18 mouse cellular contexts compared by ENCODE assay signal in the genomic region with DNA sequence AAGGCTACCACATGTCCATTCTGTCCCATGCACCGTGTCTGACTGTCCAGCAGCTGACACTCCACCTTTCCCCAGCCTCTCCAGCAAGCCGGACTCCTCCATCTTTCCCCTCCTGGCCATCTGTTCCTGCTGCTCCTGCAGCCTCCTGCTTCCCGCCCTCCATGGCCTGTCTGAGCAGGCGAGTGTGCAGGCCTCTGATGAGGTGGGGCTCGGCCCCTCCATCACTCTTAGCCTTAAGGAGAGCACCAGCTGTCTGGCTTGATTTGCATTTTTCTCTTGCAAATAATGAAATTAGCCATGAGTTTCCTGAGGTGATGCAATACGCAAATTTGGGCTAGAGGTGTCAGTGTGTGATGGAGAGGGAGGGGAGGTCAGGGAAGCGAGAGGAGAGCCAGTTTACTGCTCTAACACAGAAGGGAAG. TPM values are rescaled to one million over a fixed set of nuclear protein-coding genes. Genes with fewer than 3 reads are reported as not detected.
A peak's percentile ranks its signal among the peaks of the same experiment; 100 is the strongest.
DNase-seq lines count a peak whose midpoint lies in the region; ATAC-seq and TF ChIP-seq lines count a peak whose summit lies in the region.
"Had no signal": no experiment of that assay in that cellular context is flagged by ENCODE, and none has a peak within 500 bp of the region (broad histone marks: within the 10 kb centered on the region; RNA-seq: fewer than 3 reads in every experiment).

No protein-coding gene starts in this region.

- no peak for TF ChIP-seq CTCF in forebrain, postnatal 0 days (IDR thresholded peaks at IDR 0.05; ENCODE audit: low read depth)

- no peaks in the 10 kb centered on the region for H3K27me3 ChIP-seq in forebrain, embryonic 10.5 days (ENCODE audit: poor library complexity, severe bottlenecking)
- H3K27me3 ChIP-seq in forebrain, postnatal 0 days (ENCODE audit: insufficient read depth, low read length): no peaks in the 10 kb centered on the region
- no peaks in the 10 kb centered on the region for H3K27me3 ChIP-seq in neural tube, embryonic 12.5 days (replicated peaks)
- no peaks in the 10 kb centered on the region for H3K27me3 ChIP-seq in neural tube, embryonic 15.5 days (replicated peaks)
- no peaks in the 10 kb centered on the region for H3K27me3 ChIP-seq in forebrain, embryonic 14.5 days (replicated peaks; ENCODE audit: control insufficient read depth, insufficient read depth, low read length)
- H3K27me3 ChIP-seq: heart, embryonic 12.5 days; limb, embryonic 13.5 days had no signal

- 0 out of 2 replicates have a peak, but pooled peaks cover 5% of the 10 kb centered on the region for H3K4me1 ChIP-seq in forebrain, embryonic 10.5 days
- H3K4me1 ChIP-seq in forebrain, postnatal 0 days (ENCODE audit: insufficient read depth): no peaks in the 10 kb centered on the region
- H3K4me1 ChIP-seq in neural tube, embryonic 12.5 days: no peaks in the 10 kb centered on the region
- 0 out of 2 replicates have a peak, but pooled peaks cover 2% of the 10 kb centered on the region for H3K4me1 ChIP-seq in neural tube, embryonic 15.5 days
- H3K4me1 ChIP-seq in forebrain, embryonic 14.5 days (ENCODE audit: control insufficient read depth, insufficient read depth, low read length): peaks cover 4% of the 10 kb centered on the region; the same call in 1 of the 2 replicates
- H3K4me1 ChIP-seq: heart, embryonic 12.5 days; limb, embryonic 13.5 days had no signal

- H3K4me2 ChIP-seq in forebrain, postnatal 0 days (ENCODE audit: low read depth): no peak overlapping the region
- H3K4me2 ChIP-seq in neural tube, embryonic 12.5 days (replicated peaks): no peak overlapping the region
- H3K4me2 ChIP-seq in neural tube, embryonic 15.5 days: no peak overlapping the region
- no peak overlapping the region for H3K4me2 ChIP-seq in forebrain, embryonic 14.5 days (ENCODE audit: low read length)
- H3K4me2 ChIP-seq: heart, embryonic 12.5 days; limb, embryonic 13.5 days had no signal

- no peak for ATAC-seq in forebrain, postnatal 0 days
- ATAC-seq in neural tube, embryonic 12.5 days (ENCODE audit: low FRiP score, low read depth): peak; percentile 58
- no peak for ATAC-seq in neural tube, embryonic 15.5 days (ENCODE audit: low FRiP score)
- ATAC-seq in forebrain, embryonic 14.5 days: peak; percentile 83

- 75% methylated on average over 7 of the region's 7 CpGs for WGBS in forebrain, embryonic 10.5 days
- WGBS in forebrain, postnatal 0 days: 51% methylated on average over 7 of the region's 7 CpGs
- WGBS in neural tube, embryonic 12.5 days: 35% methylated on average over 7 of the region's 7 CpGs
- 36% methylated on average over 7 of the region's 7 CpGs for WGBS in neural tube, embryonic 15.5 days
- 39% methylated on average over 7 of the region's 7 CpGs for WGBS in forebrain, embryonic 14.5 days

- no peak overlapping the region for H3K9ac ChIP-seq in forebrain, postnatal 0 days
- no peak overlapping the region for H3K9ac ChIP-seq in neural tube, embryonic 12.5 days
- H3K9ac ChIP-seq in neural tube, embryonic 15.5 days (replicated peaks): no peak overlapping the region
- no peak overlapping the region for H3K9ac ChIP-seq in forebrain, embryonic 14.5 days (ENCODE audit: low read length)
- H3K9ac ChIP-seq: heart, embryonic 12.5 days; limb, embryonic 13.5 days had no signal

- no peaks in the 10 kb centered on the region for H3K36me3 ChIP-seq in forebrain, embryonic 10.5 days (replicated peaks)
- H3K36me3 ChIP-seq in forebrain, postnatal 0 days (ENCODE audit: insufficient read depth): no peaks in the 10 kb centered on the region
- no peaks in the 10 kb centered on the region for H3K36me3 ChIP-seq in neural tube, embryonic 12.5 days
- no peaks in the 10 kb centered on the region for H3K36me3 ChIP-seq in neural tube, embryonic 15.5 days
- H3K36me3 ChIP-seq in forebrain, embryonic 14.5 days (ENCODE audit: control insufficient read depth, insufficient read depth, low read length): no peaks in the 10 kb centered on the region
- H3K36me3 ChIP-seq: heart, embryonic 12.5 days; limb, embryonic 13.5 days had no signal

- no peak for DNase-seq in forebrain, embryonic 10.5 days (ENCODE audit: extremely low spot score, low spot score)
- DNase-seq in forebrain, postnatal 0 days: no peak
- peak; percentile 48 for DNase-seq in forebrain, embryonic 14.5 days (ENCODE audit: low spot score)
- DNase-seq in right cerebral cortex, postnatal 14 days: no peak
- DNase-seq in frontal cortex, postnatal 10 days (ENCODE audit: low spot score in 2 of 2): no peak
- DNase-seq: gastrocnemius, postnatal 25 days; kidney, adult 2 months; thymus, postnatal 36 days had no signal

- H3K4me3 ChIP-seq in forebrain, embryonic 10.5 days: no peak overlapping the region
- no peak overlapping the region for H3K4me3 ChIP-seq in forebrain, postnatal 0 days (ENCODE audit: low read depth, low read length)
- H3K4me3 ChIP-seq in neural tube, embryonic 12.5 days: no peak overlapping the region
- H3K4me3 ChIP-seq in neural tube, embryonic 15.5 days (replicated peaks): no peak overlapping the region
- H3K4me3 ChIP-seq in forebrain, embryonic 14.5 days (ENCODE audit: low read depth, low read length): no peak overlapping the region
- H3K4me3 ChIP-seq: heart, embryonic 12.5 days; limb, embryonic 13.5 days had no signal

- H3K27ac ChIP-seq in forebrain, embryonic 10.5 days: peak overlapping the region; percentile 42; the same call in 1 of the 2 replicates
- no peak overlapping the region for H3K27ac ChIP-seq in forebrain, postnatal 0 days (ENCODE audit: low read depth, low read length)
- H3K27ac ChIP-seq in neural tube, embryonic 12.5 days: no peak overlapping the region
- H3K27ac ChIP-seq in neural tube, embryonic 15.5 days (replicated peaks): no peak overlapping the region
- no peak overlapping the region; the same call in 1 of the 2 replicates for H3K27ac ChIP-seq in forebrain, embryonic 14.5 days (ENCODE audit: low read depth, low read length)
- H3K27ac ChIP-seq: limb, embryonic 13.5 days; stomach, postnatal 0 days had no signal

- no peaks in the 10 kb centered on the region for H3K9me3 ChIP-seq in forebrain, embryonic 10.5 days
- H3K9me3 ChIP-seq in forebrain, postnatal 0 days (ENCODE audit: low read length): no peaks in the 10 kb centered on the region
- H3K9me3 ChIP-seq in neural tube, embryonic 12.5 days: no peaks in the 10 kb centered on the region
- H3K9me3 ChIP-seq in neural tube, embryonic 15.5 days (replicated peaks): no peaks in the 10 kb centered on the region
- H3K9me3 ChIP-seq in forebrain, embryonic 14.5 days (replicated peaks; ENCODE audit: control insufficient read depth, low read length): no peaks in the 10 kb centered on the region
- H3K9me3 ChIP-seq: heart, embryonic 12.5 days; limb, embryonic 13.5 days had no signal

RNA-seq across cellular contexts. Expression of a gene that starts 36.2 kb away (rescaled TPM):
- not detected in 2 replicates for polyA plus RNA-seq in forebrain, embryonic 10.5 days (2016; fragmentation: Nextera tagmentation; extraction: Ambion mirVana)
- not detected in 2 replicates for total RNA-seq in forebrain, postnatal 0 days (2014; rRNA removed)
- 0.12 TPM in 1 of 2 replicates, not detected in the other for polyA plus RNA-seq in forebrain, postnatal 0 days (2015; fragmentation: Nextera tagmentation; extraction: Ambion mirVana)
- polyA plus RNA-seq in neural tube, embryonic 12.5 days (2016; fragmentation: Nextera tagmentation; extraction: Ambion mirVana): 0.10 and 0.28 TPM in 2 replicates
- 0.12 and 0.13 TPM in 2 replicates for polyA plus RNA-seq in neural tube, embryonic 15.5 days (2015; fragmentation: Nextera tagmentation; extraction: Ambion mirVana)
- 0.05 and 0.11 TPM in 2 replicates for polyA plus RNA-seq in forebrain, embryonic 14.5 days (2014; fragmentation: Nextera tagmentation; extraction: Ambion mirVana)
- total RNA-seq: gastrocnemius, postnatal 25 days; hematopoietic stem cell, adult 5-6 weeks; MEL had no signal
- polyA plus RNA-seq: embryonic facial prominence, embryonic 14.5 days; large intestine, adult 2 months; liver, embryonic 16.5 days; stomach, postnatal 0 days had no signal

Comparison
In these comparisons a context has a peak if more than half of its experiments do, and no peak if none do; other contexts are left out.
1. ATAC-seq: peak in neural tube, embryonic 12.5 days (single experiment) and forebrain, embryonic 14.5 days (single experiment); none in forebrain, postnatal 0 days (single experiment) and neural tube, embryonic 15.5 days (single experiment).